Mouse (Mus musculus): ENCODE results near the gene Sowaha.

GRCm38 (mm10) chr11:53460192-53460591, 19.9 kb downstream of the Sowaha start:
- no peak for TF ChIP-seq CHD2 (IDR thresholded peaks at IDR 0.05; ENCODE audit: low read depth, low read length)
- no peak for TF ChIP-seq MAFK (IDR thresholded peaks at IDR 0.05; ENCODE audit: insufficient read depth, low read depth, low read length)
- no peak for TF ChIP-seq HCFC1 (IDR thresholded peaks at IDR 0.05; ENCODE audit: borderline replicate concordance, insufficient read depth, low read length)
- TF ChIP-seq ZC3H11A (IDR thresholded peaks at IDR 0.05; ENCODE audit: borderline replicate concordance, low read depth, low read length) = no peak

All from ES-E14 (cell line).